Mouse (Mus musculus): ENCODE measurements around the gene Tmem171. TPM values are rescaled to one million over a fixed set of nuclear protein-coding genes. Genes with fewer than 3 reads are reported as not detected.

The Tmem171 gene
- polyA plus RNA-seq, 1 experiment from 2014 or later = 8.4 TPM

DNA sequence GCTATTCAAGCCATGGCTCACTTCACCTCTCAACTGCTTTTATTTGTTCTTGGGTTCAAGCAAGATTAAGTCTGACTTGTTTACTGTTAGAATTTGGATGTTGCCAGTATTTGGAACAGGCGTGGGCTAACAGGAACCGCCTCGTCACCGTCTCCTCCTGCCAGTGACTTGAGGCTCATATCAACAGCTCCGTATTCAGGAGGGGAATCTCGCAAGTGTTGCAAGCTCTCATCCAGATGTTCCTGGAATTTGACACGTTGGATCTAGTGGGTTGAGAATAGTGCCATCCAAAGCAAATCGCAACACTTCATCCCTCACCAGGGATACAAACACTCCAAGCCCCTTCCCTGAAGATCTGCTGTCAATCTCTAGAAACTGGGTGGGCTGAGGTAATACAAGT lies 15.6 kb upstream of the Tmem171 start:
- no peak overlapping the region for H3K4me3 ChIP-seq (replicated peaks)
- H3K27me3 ChIP-seq (replicated peaks) = no peaks in the 10 kb centered on the region
- WGBS = 68% methylated on average over 8 of the region's 8 CpGs
- no peak overlapping the region for H3K27ac ChIP-seq
- ATAC-seq (ENCODE audit: insufficient read depth, low FRiP score, low read depth) = no peak
- no peak overlapping the region for H3K9ac ChIP-seq
- no peak overlapping the region for H3K4me2 ChIP-seq
- H3K9me3 ChIP-seq = no peaks in the 10 kb centered on the region
- no peaks in the 10 kb centered on the region for H3K36me3 ChIP-seq
- no peaks in the 10 kb centered on the region for H3K4me1 ChIP-seq

DNA sequence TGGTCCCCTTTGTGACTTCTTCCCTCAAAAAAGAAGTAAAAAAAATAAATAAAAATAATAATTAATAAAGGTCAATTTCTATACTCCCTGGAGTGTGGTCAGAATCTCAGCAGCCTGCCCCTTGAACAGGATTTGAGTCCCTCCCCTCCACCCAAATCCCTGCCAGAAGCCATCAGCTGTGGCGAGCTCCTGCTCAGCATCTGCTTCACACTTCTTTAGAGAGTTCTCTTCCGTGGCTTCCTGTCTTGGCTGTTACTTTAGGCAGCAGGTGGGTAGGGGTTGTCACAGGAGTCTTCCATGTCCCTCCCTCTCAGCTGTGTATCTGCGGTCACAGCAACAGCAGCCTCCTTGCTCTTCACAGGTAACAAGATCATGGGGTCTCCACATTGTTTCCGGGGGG lies 10.9 kb upstream of the Tmem171 start:
- ATAC-seq (ENCODE audit: insufficient read depth, low FRiP score, low read depth) = no peak
- H3K4me2 ChIP-seq = no peak overlapping the region
- 73% methylated on average over 4 of the region's 4 CpGs for WGBS

DNA sequence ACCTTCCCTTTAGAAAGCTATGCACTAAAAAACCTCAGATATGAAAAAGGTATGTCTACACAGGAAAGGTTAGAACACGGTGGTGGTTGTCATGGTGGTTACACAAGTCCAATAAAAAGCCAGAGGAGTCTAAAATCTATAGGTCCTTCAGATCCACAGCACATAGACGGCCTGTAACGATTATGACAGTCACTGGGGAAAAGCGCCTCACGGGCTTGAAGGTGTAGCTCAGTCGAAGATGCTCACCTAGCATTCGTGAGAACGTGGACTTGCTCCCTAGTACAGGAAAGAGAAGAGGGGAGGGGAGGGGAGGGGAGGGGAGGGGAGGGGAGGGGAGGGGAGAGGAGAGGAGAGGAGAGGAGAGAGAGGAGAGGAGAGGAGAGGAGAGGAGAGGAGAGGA lies 9.2 kb upstream of the Tmem171 start:
- H3K4me1 ChIP-seq = peaks cover 9% of the 10 kb centered on the region; the same call in 1 of the 2 replicates
- H3K27me3 ChIP-seq (replicated peaks) = no peaks in the 10 kb centered on the region
- H3K9me3 ChIP-seq = no peaks in the 10 kb centered on the region
- no peak for ATAC-seq (ENCODE audit: insufficient read depth, low FRiP score, low read depth)
- H3K9ac ChIP-seq = no peak overlapping the region
- H3K36me3 ChIP-seq = no peaks in the 10 kb centered on the region
- no peak overlapping the region for H3K4me2 ChIP-seq
- H3K4me3 ChIP-seq (replicated peaks) = no peak overlapping the region
- WGBS = 77% methylated on average over 8 of the region's 8 CpGs
- H3K27ac ChIP-seq = no peak overlapping the region

More for the DNA sequence above, 10.9 kb upstream of the Tmem171 start:
- Histone ChIP-seq H3K27me3 (replicated peaks) (no peaks in the 10 kb centered on the region), H3K27ac (no peak overlapping the region), H3K9ac (no peak overlapping the region), H3K4me1 (peaks cover 2% of the 10 kb centered on the region; the same call in 1 of the 2 replicates), H3K36me3 (no peaks in the 10 kb centered on the region), H3K4me3 (replicated peaks) (no peak overlapping the region), H3K9me3 (no peaks in the 10 kb centered on the region)

DNA sequence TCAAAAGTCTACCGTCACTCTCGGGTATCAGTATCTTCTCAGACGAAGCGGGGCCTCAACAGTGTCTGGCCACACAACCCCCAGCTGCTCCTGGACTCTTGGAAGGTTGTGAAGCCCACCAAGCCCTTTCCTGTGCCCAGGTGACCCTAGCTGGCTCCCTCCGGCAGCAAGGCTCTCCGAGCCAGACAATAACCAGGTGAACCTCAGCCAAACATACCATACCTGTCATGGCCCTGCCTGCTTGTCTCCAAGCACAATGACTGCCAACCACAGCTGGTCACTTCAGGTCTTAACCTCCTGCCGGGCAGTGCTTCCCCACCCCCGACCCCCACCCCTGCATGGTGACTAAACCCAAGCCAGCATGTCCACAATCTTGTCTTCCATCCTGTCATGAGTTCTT lies 7.7 kb upstream of the Tmem171 start:
- 81% methylated on average over 8 of the region's 8 CpGs for WGBS
- ATAC-seq (ENCODE audit: insufficient read depth, low FRiP score, low read depth) = no peak
- no peak overlapping the region for H3K4me2 ChIP-seq
- no peak overlapping the region for H3K9ac ChIP-seq
- H3K4me1 ChIP-seq = peaks cover 9% of the 10 kb centered on the region; the same call in 1 of the 2 replicates
- H3K27me3 ChIP-seq (replicated peaks) = no peaks in the 10 kb centered on the region
- H3K9me3 ChIP-seq = no peaks in the 10 kb centered on the region
- H3K27ac ChIP-seq = no peak overlapping the region
- no peak overlapping the region for H3K4me3 ChIP-seq (replicated peaks)
- H3K36me3 ChIP-seq = no peaks in the 10 kb centered on the region

DNA sequence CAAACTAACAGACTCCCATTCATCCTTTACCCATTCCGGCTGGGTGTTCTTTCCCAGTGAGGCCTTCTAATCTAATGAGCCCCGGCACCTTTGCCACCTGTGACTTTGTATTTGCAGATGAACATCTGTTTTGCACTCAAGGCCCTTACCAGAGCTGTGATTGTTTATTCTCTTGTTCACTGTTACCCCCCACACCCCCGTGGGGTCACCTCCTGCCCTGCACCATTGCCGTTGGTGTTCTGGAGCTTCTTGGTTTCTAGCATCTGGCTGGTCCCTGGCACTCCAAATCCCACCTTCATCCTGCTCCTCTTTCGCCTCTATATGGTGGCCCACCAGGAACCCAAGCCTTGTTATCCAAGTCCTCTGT lies 6.7 kb upstream of the Tmem171 start:
- Histone ChIP-seq H3K9ac (no peak overlapping the region), H3K27ac (peak overlapping the region; percentile 77), H3K9me3 (no peaks in the 10 kb centered on the region), H3K4me2 (peak overlapping the region; percentile 21; the same call in 1 of the 2 replicates), H3K27me3 (replicated peaks) (no peaks in the 10 kb centered on the region; the same call in 1 of the 2 replicates), H3K36me3 (no peaks in the 10 kb centered on the region), H3K4me3 (replicated peaks) (no peak overlapping the region), H3K4me1 (peaks cover 9% of the 10 kb centered on the region; the same call in 1 of the 2 replicates)
- WGBS = 63% methylated on average over 5 of the region's 5 CpGs
- ATAC-seq (ENCODE audit: insufficient read depth, low FRiP score, low read depth) = no peak

DNA sequence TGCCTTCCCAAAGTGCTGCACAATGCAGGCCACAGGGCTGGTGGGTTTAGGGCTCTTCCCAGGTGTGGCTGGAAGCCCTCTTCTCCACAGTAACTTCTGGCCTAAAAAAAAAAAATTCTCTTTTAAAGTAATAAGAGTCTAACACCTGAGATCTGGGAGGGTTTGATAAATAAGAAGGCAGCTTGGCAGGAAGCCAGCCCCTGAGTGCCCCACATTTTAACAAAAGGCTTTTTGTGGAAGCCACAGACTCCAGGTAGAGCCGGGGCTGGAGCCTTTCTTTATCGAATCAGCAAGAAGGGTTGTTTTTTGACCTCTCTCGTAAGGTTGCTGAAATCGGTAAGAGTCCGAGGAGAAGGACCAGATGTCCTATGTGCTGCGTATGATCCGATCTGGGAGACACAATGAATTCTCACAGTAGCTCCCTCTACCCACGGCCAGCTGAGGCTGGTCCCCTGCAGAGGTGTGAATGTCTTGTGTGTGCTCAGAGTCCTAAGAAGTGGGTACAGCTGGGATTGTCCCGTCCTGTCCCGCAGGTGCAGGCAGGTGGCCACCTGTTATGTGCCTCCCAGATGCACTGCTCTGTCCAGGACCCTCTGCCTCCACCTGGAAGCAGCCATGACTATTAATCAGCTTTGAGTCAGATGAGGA lies 6.2 kb upstream of the Tmem171 start:
- WGBS = 36% methylated on average over 10 of the region's 10 CpGs
- H3K9ac ChIP-seq = no peak overlapping the region
- ATAC-seq (ENCODE audit: insufficient read depth, low FRiP score, low read depth) = peak; percentile 23; the same call in 1 of the 2 replicates
- H3K36me3 ChIP-seq = no peaks in the 10 kb centered on the region
- H3K4me3 ChIP-seq (replicated peaks) = no peak overlapping the region
- peaks cover 9% of the 10 kb centered on the region; the same call in 1 of the 2 replicates for H3K4me1 ChIP-seq
- peak overlapping the region; percentile 77 for H3K27ac ChIP-seq
- H3K27me3 ChIP-seq (replicated peaks) = no peaks in the 10 kb centered on the region; the same call in 1 of the 2 replicates
- H3K4me2 ChIP-seq = peak overlapping the region; percentile 21
- H3K9me3 ChIP-seq = no peaks in the 10 kb centered on the region

DNA sequence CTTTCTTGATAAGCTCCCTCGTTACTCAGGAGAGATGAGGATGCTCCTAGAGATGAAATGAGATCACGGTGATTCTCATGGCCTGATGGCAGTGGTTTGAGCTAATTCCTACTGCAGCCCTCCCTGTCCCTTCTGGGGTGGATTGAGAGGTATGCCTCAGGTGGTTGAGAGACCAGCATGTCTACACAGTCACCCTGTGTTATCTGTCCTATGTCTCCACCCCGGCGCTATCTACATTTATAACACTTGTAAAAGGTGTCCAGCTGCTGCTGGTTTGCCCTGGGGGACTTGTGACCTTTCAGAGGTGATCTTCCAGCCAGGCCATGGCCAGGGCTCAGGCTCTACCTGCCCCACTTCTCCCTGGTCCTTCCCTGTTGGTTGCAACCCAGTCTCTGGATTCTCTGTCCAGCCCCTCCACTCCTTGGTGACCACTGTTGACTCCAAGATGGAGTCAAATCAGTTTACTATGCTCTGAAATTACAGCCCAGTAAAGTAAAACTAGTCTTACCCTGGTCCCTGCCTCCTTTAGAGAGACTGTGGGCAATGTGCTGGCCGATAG lies 5.4 kb upstream of the Tmem171 start:
- Histone ChIP-seq H3K9ac (no peak overlapping the region), H3K4me3 (replicated peaks) (no peak overlapping the region), H3K27me3 (replicated peaks) (no peaks in the 10 kb centered on the region; the same call in 1 of the 2 replicates), H3K27ac (peak overlapping the region; percentile 46), H3K36me3 (no peaks in the 10 kb centered on the region), H3K9me3 (no peaks in the 10 kb centered on the region), H3K4me1 (peaks cover 10% of the 10 kb centered on the region; the same call in 1 of the 2 replicates), H3K4me2 (no peak overlapping the region)
- 51% methylated on average over 5 of the region's 5 CpGs for WGBS
- ATAC-seq (ENCODE audit: insufficient read depth, low FRiP score, low read depth) = no peak

DNA sequence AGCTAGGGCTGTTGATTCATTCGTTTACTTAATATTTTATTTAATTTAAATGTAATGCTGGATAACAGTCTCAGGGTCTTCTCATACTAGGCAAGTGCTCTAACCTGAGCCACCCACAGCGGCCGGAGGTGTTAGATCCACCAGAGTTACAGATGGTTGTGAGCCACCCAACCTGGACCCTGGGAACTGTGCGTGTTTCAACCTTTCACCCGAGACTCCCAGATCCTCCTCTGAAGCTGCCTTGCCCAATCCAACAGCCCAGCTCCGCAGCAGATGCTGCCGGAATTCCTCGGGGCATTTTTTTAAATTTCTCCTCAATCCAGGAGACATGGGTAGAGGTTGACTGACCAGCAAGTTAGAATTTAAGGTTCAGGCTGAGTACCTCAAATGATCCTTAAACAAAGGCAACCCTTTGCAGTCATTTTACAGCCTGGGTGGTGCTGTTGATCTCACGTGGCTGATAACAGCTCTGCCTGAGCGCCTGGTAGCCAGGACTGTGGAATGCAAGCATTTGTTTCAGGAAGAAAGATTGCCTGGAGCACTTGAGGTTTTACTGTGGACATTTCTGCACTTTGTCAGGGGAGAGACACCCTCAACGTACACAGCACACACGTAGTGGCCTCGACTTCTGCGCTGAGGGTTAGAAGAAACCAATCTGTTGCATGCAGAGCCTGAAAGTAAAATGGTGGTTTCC lies 4.6 kb upstream of the Tmem171 start:
- H3K27ac ChIP-seq = peak overlapping the region; percentile 46
- peaks cover 1% of the 10 kb centered on the region for H3K27me3 ChIP-seq (replicated peaks)
- no peak overlapping the region for H3K9ac ChIP-seq
- no peak overlapping the region for H3K4me2 ChIP-seq
- WGBS = 33% methylated on average over 14 of the region's 14 CpGs
- H3K4me3 ChIP-seq (replicated peaks) = no peak overlapping the region
- peak; percentile 55 for ATAC-seq (ENCODE audit: insufficient read depth, low FRiP score, low read depth)
- no peaks in the 10 kb centered on the region for H3K36me3 ChIP-seq
- H3K4me1 ChIP-seq = peaks cover 15% of the 10 kb centered on the region; the same call in 1 of the 2 replicates
- no peaks in the 10 kb centered on the region for H3K9me3 ChIP-seq

DNA sequence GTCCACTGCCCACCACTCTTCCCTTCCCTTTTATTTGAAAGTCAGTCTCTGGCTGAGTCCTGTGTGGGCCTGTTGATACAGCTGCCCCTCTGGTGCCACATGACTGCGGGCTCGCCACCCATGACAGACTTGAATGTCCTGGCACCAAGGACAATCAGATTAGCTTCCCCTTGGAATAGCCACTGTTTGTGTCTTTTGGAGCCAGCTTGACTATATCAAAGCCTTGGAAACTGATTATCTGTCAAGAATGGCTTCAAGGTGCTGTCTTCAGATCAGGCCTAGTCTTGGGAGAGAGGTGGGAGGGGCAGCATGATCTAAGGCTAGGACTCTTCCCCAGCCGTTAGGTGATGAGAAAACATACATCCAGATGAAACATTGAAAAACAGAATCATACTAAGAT lies 2.1 kb upstream of the Tmem171 start:
- Histone ChIP-seq H3K4me2 (no peak overlapping the region), H3K36me3 (no peaks in the 10 kb centered on the region), H3K27ac (no peak overlapping the region), H3K4me1 (peaks cover 15% of the 10 kb centered on the region; the same call in 1 of the 2 replicates), H3K9me3 (no peaks in the 10 kb centered on the region), H3K27me3 (replicated peaks) (peaks cover 6% of the 10 kb centered on the region), H3K9ac (no peak overlapping the region), H3K4me3 (replicated peaks) (no peak overlapping the region)
- no peak for ATAC-seq (ENCODE audit: insufficient read depth, low FRiP score, low read depth)
- 89% methylated on average over 3 of the region's 3 CpGs for whole genome bisulfite sequencing

DNA sequence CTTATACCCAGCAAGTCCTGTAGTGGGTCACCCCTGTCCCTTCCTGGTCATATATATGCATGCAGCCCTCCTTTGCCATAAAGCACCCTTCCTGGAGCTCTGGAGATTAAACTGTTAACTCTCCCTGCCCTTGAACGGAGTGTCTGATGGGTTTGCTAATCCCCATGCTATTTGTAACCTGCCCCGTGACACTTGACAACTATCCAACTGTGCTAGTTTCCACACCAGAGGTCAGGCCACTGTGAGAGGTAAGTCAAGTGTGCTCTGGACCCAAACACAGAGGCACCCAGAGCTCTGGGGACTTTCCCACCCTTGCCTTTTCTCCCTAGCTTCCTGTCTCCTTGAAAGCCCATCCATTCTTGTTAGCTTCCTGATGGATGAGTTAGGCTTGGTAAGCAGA lies 912 bp upstream of the Tmem171 start:
- H3K4me3 ChIP-seq (replicated peaks) = peak overlapping the region; percentile 39
- no peak for ATAC-seq (ENCODE audit: insufficient read depth, low FRiP score, low read depth)

DNA sequence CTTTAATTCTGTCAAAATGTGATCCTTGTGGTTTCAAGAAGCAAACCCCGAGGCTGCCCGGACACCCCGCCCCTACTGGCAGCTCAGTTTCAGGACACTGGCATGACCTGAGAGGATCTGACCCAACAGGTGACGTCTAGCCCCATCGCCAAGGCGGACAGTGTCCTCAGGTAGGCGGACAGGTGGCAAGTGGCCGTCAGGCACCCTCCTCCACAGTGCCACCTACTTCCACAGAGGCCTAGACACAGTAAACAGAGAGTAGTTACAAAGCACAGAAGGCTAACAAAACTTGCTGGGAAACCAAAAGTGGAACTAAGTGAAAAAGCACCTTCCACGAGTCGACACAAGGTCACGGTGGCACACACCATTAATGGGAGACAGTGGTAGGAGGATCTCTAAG lies 1.3 kb downstream of the Tmem171 start:
- Histone ChIP-seq H3K4me1 (peaks cover 13% of the 10 kb centered on the region), H3K27ac (0 out of 2 replicates have a peak overlapping the region, but pooled peaks have one; percentile 35), H3K9ac (no peak overlapping the region), H3K4me3 (replicated peaks) (no peak overlapping the region), H3K27me3 (replicated peaks) (peaks cover 6% of the 10 kb centered on the region), H3K9me3 (no peaks in the 10 kb centered on the region), H3K4me2 (peak overlapping the region; percentile 27), H3K36me3 (no peaks in the 10 kb centered on the region)
- ATAC-seq (ENCODE audit: insufficient read depth, low FRiP score, low read depth) = no peak
- WGBS = 77% methylated on average over 11 of the region's 11 CpGs

More for the DNA sequence above, 912 bp upstream of the Tmem171 start:
- H3K27ac ChIP-seq = peak overlapping the region; percentile 42; the same call in 1 of the 2 replicates
- no peak overlapping the region for H3K9ac ChIP-seq
- no peaks in the 10 kb centered on the region for H3K36me3 ChIP-seq
- WGBS = 27% methylated on average over 2 of the region's 2 CpGs
- peaks cover 6% of the 10 kb centered on the region for H3K27me3 ChIP-seq (replicated peaks)
- no peaks in the 10 kb centered on the region for H3K9me3 ChIP-seq
- peak overlapping the region; percentile 72 for H3K4me2 ChIP-seq
- H3K4me1 ChIP-seq = peaks cover 14% of the 10 kb centered on the region; the same call in 1 of the 2 replicates

DNA sequence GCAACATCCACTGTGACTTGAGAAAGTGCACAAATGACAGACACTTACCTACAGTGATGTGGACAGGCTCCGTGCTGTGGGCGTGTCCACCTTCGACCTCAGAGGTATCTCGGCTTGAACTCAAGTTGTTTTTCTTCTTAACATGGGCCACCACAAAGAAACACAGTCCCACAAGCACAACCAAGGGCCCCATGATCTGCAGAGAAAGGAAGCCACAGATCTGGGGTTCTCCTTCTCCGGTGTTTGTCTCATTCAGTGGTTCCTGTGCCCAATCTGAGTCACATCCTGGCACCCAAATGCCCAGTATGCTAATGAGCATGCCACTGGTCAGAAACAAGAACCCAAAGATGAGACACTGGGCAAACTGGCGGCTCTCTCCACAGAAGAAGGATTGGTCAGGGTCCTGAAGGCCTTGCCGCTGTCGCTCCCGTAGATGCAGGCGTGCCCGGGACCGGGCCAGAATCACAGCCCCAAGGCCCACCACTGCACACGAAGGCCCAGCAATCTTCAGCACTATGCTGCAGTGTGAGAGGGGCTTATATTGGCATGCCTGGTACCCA lies 2.6 kb downstream of the Tmem171 start:
- Histone ChIP-seq H3K4me3 (replicated peaks) (no peak overlapping the region), H3K4me1 (peaks cover 13% of the 10 kb centered on the region), H3K27me3 (replicated peaks) (peaks cover 6% of the 10 kb centered on the region), H3K36me3 (no peaks in the 10 kb centered on the region), H3K9ac (no peak overlapping the region), H3K9me3 (no peaks in the 10 kb centered on the region), H3K27ac (no peak overlapping the region), H3K4me2 (no peak overlapping the region)
- ATAC-seq (ENCODE audit: insufficient read depth, low FRiP score, low read depth) = no peak
- 87% methylated on average over 13 of the region's 13 CpGs for WGBS
